Mouse (Mus musculus) kidney, embryonic 14.5 days (tissue): ENCODE results near the gene Pzp. TPM values are rescaled to one million over a fixed set of nuclear protein-coding genes. Genes with fewer than 3 reads are reported as not detected.

ENCODE experiments used
- ATAC-seq: fragments of 200-750 bp; cut with Nextera tagmentation; 2 replicates; pipeline ENCODE4 v1.8.0; 2017; ENCODE audit warnings: moderate number of reproducible peaks, mild to moderate bottlenecking, moderate TSS enrichment, moderate library complexity; ENCODE audit not compliant: low FRiP score, low TSS enrichment
- H3K27ac ChIP-seq: fragments of 300-500 bp; sonication (generic); 2 replicates; pipeline ENCODE4 v1.5.1; 2014; ENCODE audit warnings: low read depth, mild to moderate bottlenecking, low read length, moderate library complexity, mixed read lengths
- H3K27me3 ChIP-seq: fragments of 300-500 bp; sonication (generic); 2 replicates; pipeline ENCODE4 v1.6.1; 2014; ENCODE audit warnings: mild to moderate bottlenecking, low read length; ENCODE audit not compliant: control insufficient read depth, insufficient read depth
- H3K36me3 ChIP-seq: fragments of 300-500 bp; sonication (generic); 2 replicates; pipeline ENCODE4 v1.6.1; 2014; ENCODE audit warnings: low read length, mixed read lengths; ENCODE audit not compliant: control insufficient read depth, insufficient read depth
- H3K4me1 ChIP-seq: fragments of 300-500 bp; sonication (generic); 2 replicates; pipeline ENCODE4 v1.6.1; 2014; ENCODE audit warnings: low read length, mixed read lengths; ENCODE audit not compliant: control insufficient read depth, insufficient read depth
- H3K4me2 ChIP-seq: fragments of 300-500 bp; sonication (generic); replicated peaks from 2 replicates; pipeline ENCODE4 v1.6.1; 2014; ENCODE audit warnings: low read depth, mild to moderate bottlenecking, low read length
- H3K4me3 ChIP-seq: fragments of 300-500 bp; sonication (generic); 2 replicates; pipeline ENCODE4 v1.5.1; 2014; ENCODE audit warnings: mild to moderate bottlenecking, low read length
- H3K9ac ChIP-seq: fragments of 300-500 bp; sonication (generic); 2 replicates; pipeline ENCODE4 v1.6.1; 2014; ENCODE audit warnings: low read depth, mild to moderate bottlenecking, low read length, moderate library complexity
- H3K9me3 ChIP-seq: fragments of 300-500 bp; sonication (generic); 2 replicates; pipeline ENCODE4 v1.6.1; 2016; ENCODE audit warnings: low read length; ENCODE audit not compliant: control insufficient read depth
- WGBS: fragments of 180-500 bp; shearing (Covaris S2); extraction: QIAGEN DNeasy Blood & Tissue Kit; methylation state at CpG from one replicate; pipeline ENCODE4 v1.1.7; 2014; 5-methylcytosine and 5-hydroxymethylcytosine counted together
- polyA plus RNA-seq: library from polyadenylated mRNA; unstranded; fragments of >200 nt; fragmentation: Nextera tagmentation; extraction: Ambion mirVana; gene quantifications from 2 replicates; pipeline ENCODE4 v1.2.1, GENCODE M21; 2014

Gene Pzp
- polyA plus RNA-seq, 1 experiment from 2014 or later = 1.0 TPM

GRCm38 (mm10) chr6:128494646-128495331, 31.7 kb downstream of the Pzp start:
- Histone ChIP-seq H3K9me3 (no peaks in the 10 kb centered on the region), H3K27ac (no peak overlapping the region), H3K36me3 (no peaks in the 10 kb centered on the region), H3K27me3 (no peaks in the 10 kb centered on the region), H3K4me2 (no peak overlapping the region), H3K4me1 (no peaks in the 10 kb centered on the region), H3K9ac (no peak overlapping the region), H3K4me3 (no peak overlapping the region)
- ATAC-seq = no peak
- 45% methylated on average over 15 of the region's 15 CpGs for WGBS

- H3K4me1 ChIP-seq = no peaks in the 10 kb centered on the region
- no peaks in the 10 kb centered on the region for H3K27me3 ChIP-seq
- no peak overlapping the region for H3K4me2 ChIP-seq
- H3K4me3 ChIP-seq = no peak overlapping the region
- no peak overlapping the region for H3K27ac ChIP-seq
- no peak for ATAC-seq
- no peaks in the 10 kb centered on the region for H3K9me3 ChIP-seq
- 80% methylated on average over 4 of the region's 4 CpGs for WGBS
- no peaks in the 10 kb centered on the region for H3K36me3 ChIP-seq
- H3K9ac ChIP-seq = no peak overlapping the region
Observed at GRCm38 (mm10) chr6:128491916-128492315, 34.6 kb downstream of the Pzp start.

GRCm38 (mm10) chr6:128490141-128490540, 36.4 kb downstream of the Pzp start:
- no peak overlapping the region for H3K9ac ChIP-seq
- H3K36me3 ChIP-seq = no peaks in the 10 kb centered on the region
- no peak overlapping the region for H3K4me3 ChIP-seq
- H3K9me3 ChIP-seq = no peaks in the 10 kb centered on the region
- 96% methylated on average over 10 of the region's 10 CpGs for WGBS
- no peak overlapping the region for H3K27ac ChIP-seq
- ATAC-seq = no peak
- no peaks in the 10 kb centered on the region for H3K4me1 ChIP-seq
- no peaks in the 10 kb centered on the region for H3K27me3 ChIP-seq
- H3K4me2 ChIP-seq = no peak overlapping the region

GRCm38 (mm10) chr6:128487736-128488135, 38.8 kb downstream of the Pzp start:
- Histone ChIP-seq H3K4me1 (no peaks in the 10 kb centered on the region), H3K27me3 (no peaks in the 10 kb centered on the region), H3K36me3 (no peaks in the 10 kb centered on the region), H3K4me3 (no peak overlapping the region), H3K9me3 (no peaks in the 10 kb centered on the region), H3K27ac (no peak overlapping the region), H3K9ac (no peak overlapping the region), H3K4me2 (no peak overlapping the region)
- WGBS = 89% methylated on average over 11 of the region's 11 CpGs
- ATAC-seq = no peak

GRCm38 (mm10) chr6:128479463-128480454, 46.8 kb downstream of the Pzp start:
- ATAC-seq = peak; percentile 94
- H3K4me2 ChIP-seq = peak overlapping the region; percentile 21
- H3K36me3 ChIP-seq = no peaks in the 10 kb centered on the region
- H3K4me1 ChIP-seq = no peaks in the 10 kb centered on the region
- peak overlapping the region; percentile 17 for H3K4me3 ChIP-seq
- no peaks in the 10 kb centered on the region for H3K9me3 ChIP-seq
- WGBS = 19% methylated on average over 25 of the region's 26 CpGs
- H3K9ac ChIP-seq = 0 out of 2 replicates have a peak overlapping the region, but pooled peaks have one; percentile 31
- no peak overlapping the region for H3K27ac ChIP-seq
- H3K27me3 ChIP-seq = no peaks in the 10 kb centered on the region

- no peak overlapping the region for H3K4me2 ChIP-seq
- no peaks in the 10 kb centered on the region for H3K9me3 ChIP-seq
- no peaks in the 10 kb centered on the region for H3K27me3 ChIP-seq
- H3K27ac ChIP-seq = no peak overlapping the region
- H3K4me1 ChIP-seq = no peaks in the 10 kb centered on the region
- H3K36me3 ChIP-seq = no peaks in the 10 kb centered on the region
- no peak overlapping the region for H3K9ac ChIP-seq
- no peak overlapping the region for H3K4me3 ChIP-seq
- 35% methylated on average over 4 of the region's 4 CpGs for WGBS
- ATAC-seq = no peak
Observed at GRCm38 (mm10) chr6:128477495-128477894, 49.0 kb downstream of the Pzp start.

GRCm38 (mm10) chr6:128474112-128474511, 52.4 kb downstream of the Pzp start:
- no peak overlapping the region for H3K27ac ChIP-seq
- H3K4me1 ChIP-seq = no peaks in the 10 kb centered on the region
- H3K4me3 ChIP-seq = no peak overlapping the region
- no peak overlapping the region for H3K9ac ChIP-seq
- H3K4me2 ChIP-seq = no peak overlapping the region
- H3K36me3 ChIP-seq = no peaks in the 10 kb centered on the region
- 80% methylated on average over 6 of the region's 6 CpGs for WGBS
- ATAC-seq = no peak
- no peaks in the 10 kb centered on the region for H3K27me3 ChIP-seq
- H3K9me3 ChIP-seq = no peaks in the 10 kb centered on the region

- H3K27ac ChIP-seq = no peak overlapping the region
- H3K4me2 ChIP-seq = no peak overlapping the region
- ATAC-seq = peak; percentile 71
- H3K27me3 ChIP-seq = no peaks in the 10 kb centered on the region
- H3K36me3 ChIP-seq = no peaks in the 10 kb centered on the region
- no peak overlapping the region for H3K4me3 ChIP-seq
- no peaks in the 10 kb centered on the region for H3K9me3 ChIP-seq
- 12% methylated on average over 10 of the region's 12 CpGs for WGBS
- no peak overlapping the region for H3K9ac ChIP-seq
- H3K4me1 ChIP-seq = no peaks in the 10 kb centered on the region
Observed at GRCm38 (mm10) chr6:128469451-128469850, 57.1 kb downstream of the Pzp start.

GRCm38 (mm10) chr6:128467298-128467697, 59.2 kb downstream of the Pzp start:
- Histone ChIP-seq H3K27me3 (no peaks in the 10 kb centered on the region), H3K27ac (no peak overlapping the region), H3K9ac (no peak overlapping the region), H3K4me3 (no peak overlapping the region), H3K4me1 (no peaks in the 10 kb centered on the region), H3K4me2 (no peak overlapping the region), H3K36me3 (no peaks in the 10 kb centered on the region), H3K9me3 (no peaks in the 10 kb centered on the region)
- no peak for ATAC-seq
- 52% methylated on average over 2 of the region's 2 CpGs for WGBS
